Mouse (Mus musculus) CD8-positive naive resting alpha-beta T cell, adult 57 days (primary cell): ENCODE measurements around the gene Tbc1d2. TPM values are rescaled to one million over a fixed set of nuclear protein-coding genes. Genes with fewer than 3 reads are reported as not detected.

Source experiments
- total RNA-seq: library from RNA; stranded (reverse); gene quantifications from one replicate; pipeline ENCODE4 v1.2.4, GENCODE M21; 2023

Tbc1d2 gene
- 0.80 TPM for total RNA-seq

DNA sequence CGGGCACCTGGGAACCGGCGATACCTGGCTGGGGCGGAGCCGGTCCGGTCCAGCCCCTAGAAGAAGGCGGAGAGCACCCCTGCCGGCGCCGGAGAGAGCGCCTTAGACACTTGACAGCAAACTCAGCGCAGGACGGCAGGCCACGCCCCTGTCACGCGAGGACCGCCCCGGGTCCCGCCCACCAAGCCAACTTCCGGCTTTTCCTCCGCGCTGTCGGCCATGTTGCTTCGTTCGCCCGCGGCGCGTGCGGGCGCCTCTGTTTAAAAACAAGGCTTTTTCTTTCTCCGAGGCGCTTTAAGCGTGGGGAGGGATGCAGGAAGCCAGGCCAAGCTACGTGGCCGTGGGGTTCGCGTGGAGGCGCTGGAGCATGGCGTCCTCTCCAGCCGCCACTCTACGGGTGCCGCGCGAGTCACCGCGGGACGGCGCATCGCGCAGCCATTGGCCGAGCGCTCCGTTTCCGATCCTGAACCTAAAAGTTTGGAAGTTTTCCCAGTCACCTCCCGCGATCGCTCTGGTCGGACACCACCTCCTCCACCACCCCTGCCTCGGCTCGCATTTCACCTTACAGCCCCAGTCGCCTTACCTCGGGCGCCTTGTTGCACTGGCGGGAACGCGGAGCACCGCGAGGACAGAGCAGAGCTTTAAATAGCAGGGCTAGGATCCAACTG lies at the start of gene Tbc1d2:
Tbc1d2 (minus strand) TSS at position 124 of the 668 bp plus-strand sequence.

DNA sequence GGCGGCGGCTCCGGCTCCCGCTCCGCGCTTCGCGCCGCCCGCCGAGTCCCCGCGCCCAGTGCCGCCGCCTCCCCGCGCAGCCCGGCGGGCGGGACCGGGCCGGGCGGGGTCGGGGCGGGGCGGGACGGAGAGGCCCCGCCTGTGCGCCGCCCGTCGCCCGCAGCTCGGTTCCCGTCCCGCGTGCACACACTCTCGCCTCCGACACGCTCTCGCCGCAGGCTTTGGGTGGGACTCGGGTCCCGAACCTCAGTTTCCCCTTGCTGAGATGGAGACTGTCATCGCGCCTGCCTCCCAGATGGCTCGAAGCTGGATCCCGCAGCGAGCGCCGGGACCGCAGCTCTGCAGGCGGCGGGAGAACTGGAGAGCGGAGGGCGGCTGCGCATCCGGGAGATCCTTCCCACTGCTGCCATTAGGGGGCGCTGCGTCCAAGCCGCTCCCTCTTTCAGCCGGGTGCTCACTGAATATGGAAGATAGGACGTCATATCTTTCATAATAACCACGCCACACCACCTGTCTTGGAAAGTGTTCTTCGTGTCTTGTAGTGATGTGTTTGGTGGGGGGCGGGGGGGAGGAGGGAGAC lies 48.1 kb downstream of the Tbc1d2 start, which contains the start of gene Coro2a:
Coro2a (minus strand) TSS at position 359 of the 580 bp plus-strand sequence.

Other genes starting within 250 kb of the Tbc1d2 start
- 0.64 TPM for gene Hemgn, start 236.7 kb downstream of the Tbc1d2 start, total RNA-seq
- 168 TPM for gene Anp32b, start 199.3 kb downstream of the Tbc1d2 start, total RNA-seq
- gene Nans, start 161.0 kb downstream of the Tbc1d2 start, total RNA-seq: 44.7 TPM
- gene Trim14, start 114.1 kb downstream of the Tbc1d2 start, total RNA-seq: 76.8 TPM
- 25.3 TPM for gene Coro2a, start 48.0 kb downstream of the Tbc1d2 start, total RNA-seq